In the genomic region with DNA sequence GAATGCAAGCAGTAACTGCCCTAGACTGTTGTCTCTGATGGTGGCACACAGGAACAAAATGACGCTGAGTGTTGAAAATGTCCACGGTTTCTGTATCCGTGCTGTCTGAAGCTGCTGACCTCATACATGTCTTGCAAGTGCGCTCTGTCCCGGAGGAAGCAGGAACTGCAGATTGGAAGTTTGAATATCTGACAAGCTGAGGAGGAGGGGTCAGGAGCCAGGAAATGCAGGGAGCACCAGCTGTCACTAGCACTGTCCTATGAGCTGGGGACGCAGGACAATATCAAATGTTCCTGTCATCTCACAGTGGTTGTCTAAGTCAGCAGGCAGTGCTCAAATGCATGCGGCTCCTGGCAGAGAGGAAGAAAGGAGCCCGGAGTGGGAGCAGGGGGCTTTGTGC, we compare ENCODE assay signal across 12 mouse cellular contexts. TPM values are rescaled to one million over a fixed set of nuclear protein-coding genes. Genes with fewer than 3 reads are reported as not detected.
A peak's percentile ranks its signal among the peaks of the same experiment; 100 is the strongest.
DNase-seq lines count a peak whose midpoint lies in the region; ATAC-seq and TF ChIP-seq lines count a peak whose summit lies in the region.
"Had no signal": no experiment of that assay in that cellular context is flagged by ENCODE, and none has a peak within 500 bp of the region (broad histone marks: within the 10 kb centered on the region; RNA-seq: fewer than 3 reads in every experiment).

No protein-coding gene starts in this region.

- no peak for DNase-seq in cerebellum, postnatal 4 days (ENCODE audit: low spot score in 2 of 2)
- no peak for DNase-seq in liver, postnatal 0 days
- no peak for DNase-seq in liver
- peak; percentile 41 to 46 for DNase-seq in lung, postnatal 4 days
- DNase-seq in right cerebral cortex, adult 2 months (ENCODE audit: low spot score in 2 of 2), result no peak
- DNase-seq: adrenal gland, adult 8-10 months; retina, postnatal 1 day had no signal

- ATAC-seq in cerebellum, adult (ENCODE audit: insufficient number of reproducible peaks, low FRiP score, low TSS enrichment), result peak; percentile 82; the same call in 1 of the 2 replicates
- no peak for ATAC-seq in liver, postnatal 0 days
- ATAC-seq in heart, embryonic 16.5 days (replicated peaks; ENCODE audit: extremely low read depth, insufficient read depth, low FRiP score), result peak; percentile 75
- no peak for ATAC-seq in inflammation-experienced regulatory T-cells, adult 6 months
- ATAC-seq: forebrain, embryonic 13.5 days had no signal

- whole genome bisulfite sequencing in liver, postnatal 0 days (ENCODE audit: insufficient replicate concordance), result 63% methylated on average over 8 of the region's 8 CpGs
- 18% methylated on average over 8 of the region's 8 CpGs for WGBS in heart, embryonic 16.5 days

- peak; percentile 29 for TF ChIP-seq CTCF in liver, postnatal 0 days (IDR thresholded peaks at IDR 0.05; ENCODE audit: low read depth)

- H3K4me1 ChIP-seq in liver, postnatal 0 days (ENCODE audit: insufficient read depth), result no peaks in the 10 kb centered on the region
- H3K4me1 ChIP-seq in heart, embryonic 16.5 days (ENCODE audit: control insufficient read depth, insufficient read depth, low read length), result peaks cover 18% of the 10 kb centered on the region

- no peaks in the 10 kb centered on the region for H3K36me3 ChIP-seq in liver, postnatal 0 days (replicated peaks; ENCODE audit: insufficient read depth, low read length)
- H3K36me3 ChIP-seq in heart, embryonic 16.5 days (ENCODE audit: control insufficient read depth, insufficient read depth), result no peaks in the 10 kb centered on the region
- H3K36me3 ChIP-seq: G1E had no signal

- H3K4me2 ChIP-seq in liver, postnatal 0 days (ENCODE audit: low read depth, low read length), result no peak overlapping the region
- H3K4me2 ChIP-seq in heart, embryonic 16.5 days (ENCODE audit: low read depth, low read length), result peak overlapping the region; percentile 58
- H3K4me2 ChIP-seq: forebrain, embryonic 13.5 days had no signal

- H3K27me3 ChIP-seq in liver, postnatal 0 days (ENCODE audit: insufficient read depth, low read length), result no peaks in the 10 kb centered on the region
- H3K27me3 ChIP-seq in heart, embryonic 16.5 days (ENCODE audit: control insufficient read depth, insufficient read depth, low read length), result no peaks in the 10 kb centered on the region
- H3K27me3 ChIP-seq: forebrain, embryonic 13.5 days had no signal

- no peak overlapping the region for H3K4me3 ChIP-seq in liver, postnatal 0 days (ENCODE audit: low read depth, low read length)
- peak overlapping the region; percentile 26 for H3K4me3 ChIP-seq in heart, embryonic 16.5 days (ENCODE audit: low read length)
- H3K4me3 ChIP-seq: forebrain, embryonic 13.5 days had no signal

- H3K27ac ChIP-seq in liver, postnatal 0 days (ENCODE audit: low read depth), result no peak overlapping the region
- peak overlapping the region; percentile 89 for H3K27ac ChIP-seq in heart, embryonic 16.5 days (ENCODE audit: low read length)
- H3K27ac ChIP-seq: forebrain, embryonic 13.5 days had no signal

- TF ChIP-seq EP300 in liver, postnatal 0 days (IDR thresholded peaks at IDR 0.05; ENCODE audit: low read depth), result no peak

- no peak overlapping the region for H3K9ac ChIP-seq in liver, postnatal 0 days (replicated peaks)
- peak overlapping the region; percentile 58 for H3K9ac ChIP-seq in heart, embryonic 16.5 days (ENCODE audit: low read length)
- H3K9ac ChIP-seq: forebrain, embryonic 13.5 days had no signal

- no peaks in the 10 kb centered on the region for H3K9me3 ChIP-seq in liver, postnatal 0 days (ENCODE audit: low read length)
- no peaks in the 10 kb centered on the region for H3K9me3 ChIP-seq in heart, embryonic 16.5 days (replicated peaks; ENCODE audit: control insufficient read depth, low read length)
- H3K9me3 ChIP-seq: forebrain, embryonic 13.5 days; G1E had no signal

RNA-seq across cellular contexts. Expression of gene H2afy2, which starts 19.3 kb away (rescaled TPM):
- polyA plus RNA-seq in liver, postnatal 0 days (2015; fragmentation: Nextera tagmentation; extraction: Ambion mirVana), result 1.9 and 2.0 TPM in 2 replicates
- polyA plus RNA-seq in heart, embryonic 16.5 days (2015; fragmentation: Nextera tagmentation; extraction: Ambion mirVana), result 44.2 and 44.5 TPM in 2 replicates
- polyA plus RNA-seq in inflammation-experienced regulatory T-cells, adult 6 months (2017; shearing (Covaris generic)), result not detected
- polyA plus RNA-seq: G1E had no signal

RNA-seq across cellular contexts. Expression of gene Aifm2, which starts 49.6 kb away (rescaled TPM):
- 10.9 and 11.2 TPM in 2 replicates for polyA plus RNA-seq in liver, postnatal 0 days (2015; fragmentation: Nextera tagmentation; extraction: Ambion mirVana)
- 26.0 and 27.1 TPM in 2 replicates for polyA plus RNA-seq in heart, embryonic 16.5 days (2015; fragmentation: Nextera tagmentation; extraction: Ambion mirVana)
- polyA plus RNA-seq in inflammation-experienced regulatory T-cells, adult 6 months (2017; shearing (Covaris generic)), result 1 to 10 TPM; 2.7 to 4.1 (median 3.5) TPM

Comparison
In these comparisons a context has a peak if more than half of its experiments do, and no peak if none do; other contexts are left out.
1. ATAC-seq: peak in cerebellum, adult (single experiment) and heart, embryonic 16.5 days (single experiment); none in liver, postnatal 0 days (single experiment) and inflammation-experienced regulatory T-cells, adult 6 months (single experiment).
2. DNase-seq: peak in lung, postnatal 4 days (2 of 2); none in cerebellum, postnatal 4 days (0 of 2), liver, postnatal 0 days (single experiment), liver (single experiment) and right cerebral cortex, adult 2 months (0 of 2).
3. RNA of gene H2afy2, which starts 19.3 kb away (polyA plus RNA-seq): 44.2 to 44.5 TPM in heart, embryonic 16.5 days; 1.9 to 2.0 TPM in liver, postnatal 0 days and not detected in inflammation-experienced regulatory T-cells, adult 6 months; every median in the first group is over 10 times any median in the second.